ENCODE assay signal across 11 mouse cellular contexts in the genomic region with DNA sequence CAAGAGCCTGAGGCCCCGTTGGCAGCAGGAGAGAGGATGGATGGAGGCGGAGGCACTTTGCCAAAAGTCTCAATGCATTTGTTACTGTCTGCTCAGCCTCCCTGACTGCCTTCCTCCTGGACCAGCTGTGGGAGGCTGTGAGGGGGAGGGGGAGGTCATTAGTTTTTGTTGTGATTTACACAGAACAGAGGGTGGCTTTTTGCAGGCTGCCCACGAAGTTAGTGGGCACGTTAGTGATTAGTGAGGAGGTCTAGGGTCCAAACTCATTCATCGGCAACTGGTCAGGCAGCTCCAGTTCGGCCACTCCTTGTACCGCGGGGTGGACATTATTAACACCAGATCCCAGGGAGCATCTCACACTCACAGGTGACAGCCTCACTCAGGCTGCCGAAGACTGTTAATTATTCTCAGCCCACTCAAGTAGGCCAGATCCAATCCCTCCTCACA. TPM values are rescaled to one million over a fixed set of nuclear protein-coding genes. Genes with fewer than 3 reads are reported as not detected.
DNase-seq lines count a peak whose midpoint lies in the region; TF ChIP-seq lines count a peak whose summit lies in the region.
"Had no signal": no experiment of that assay in that cellular context is flagged by ENCODE, and none has a peak within 500 bp of the region (broad histone marks: within the 10 kb centered on the region; RNA-seq: fewer than 3 reads in every experiment).

No protein-coding gene starts in this region.

- H3K4me1 ChIP-seq in kidney, adult 2 months (ENCODE audit: control insufficient read depth, insufficient read depth, low read length), result peaks cover 8% of the 10 kb centered on the region; the same call in 1 of the 2 replicates
- H3K4me1 ChIP-seq: intestine, embryonic 15.5 days had no signal

- WGBS in kidney, adult 2 months, result 25% methylated on average over 9 of the region's 9 CpGs

- H3K4me3 ChIP-seq in kidney, adult 2 months (ENCODE audit: insufficient read depth, low read depth, low read length), result no peak overlapping the region
- H3K4me3 ChIP-seq: intestine, embryonic 15.5 days had no signal

- no peaks in the 10 kb centered on the region for H3K27me3 ChIP-seq in kidney, adult 2 months (replicated peaks; ENCODE audit: control insufficient read depth, insufficient read depth, low read length)
- H3K27me3 ChIP-seq: intestine, embryonic 15.5 days had no signal

- no peaks in the 10 kb centered on the region for H3K36me3 ChIP-seq in kidney, adult 2 months (ENCODE audit: control insufficient read depth, insufficient read depth, low read length)
- H3K36me3 ChIP-seq: intestine, embryonic 15.5 days had no signal

- DNase-seq in heart, adult 11 months, result peak; percentile 61
- no peak for DNase-seq in heart, adult 18-20 months
- peak; percentile 13 for DNase-seq in right cerebral cortex, adult 18-20 months
- DNase-seq in right cerebral cortex, postnatal 25 days, result no peak
- DNase-seq in kidney, adult 2 months, result peak; percentile 47
- DNase-seq in retina, postnatal 1 day, result peak; percentile 28
- DNase-seq in heart, adult 8-10 months (ENCODE audit: low spot score), result no peak
- DNase-seq in urinary bladder, adult 2 months (ENCODE audit: low spot score), result no peak
- DNase-seq: cerebellum, adult 18-20 months had no signal

- TF ChIP-seq CTCF in kidney, adult 2 months (conservative IDR thresholded peaks at IDR 0.05; ENCODE audit: insufficient read depth, insufficient read length, low read depth, low read length), result no peak

- H3K27ac ChIP-seq in kidney, adult 2 months (ENCODE audit: insufficient read depth, low read depth, low read length), result peak overlapping the region; percentile 24; the same call in 1 of the 2 replicates
- H3K27ac ChIP-seq: intestine, embryonic 15.5 days had no signal

- TF ChIP-seq POLR2A in kidney, adult 2 months (IDR thresholded peaks at IDR 0.05; ENCODE audit: low read depth, low read length), result no peak

RNA-seq across cellular contexts. Expression of a gene that starts 4.9 kb away (rescaled TPM):
- total RNA-seq in heart, adult 18-20 months (2021), result not detected
- polyA plus RNA-seq in kidney, adult 2 months (2012; rRNA removed), result 190 and 199 TPM in 2 replicates
- not detected for total RNA-seq in heart, adult 8-10 months (2022)
- 0.04 TPM in 1 of 2 replicates, not detected in the other for polyA plus RNA-seq in urinary bladder, adult 2 months (2012; rRNA removed)
- total RNA-seq: megakaryocyte-erythroid progenitor cell, adult 5-6 weeks had no signal
- polyA plus RNA-seq: intestine, embryonic 15.5 days had no signal

Comparison
In these comparisons a context has a peak if more than half of its experiments do, and no peak if none do; other contexts are left out.
1. DNase-seq: peak in heart, adult 11 months (single experiment), right cerebral cortex, adult 18-20 months (single experiment), kidney, adult 2 months (single experiment) and retina, postnatal 1 day (single experiment); none in heart, adult 18-20 months (0 of 2), right cerebral cortex, postnatal 25 days (single experiment), heart, adult 8-10 months (single experiment) and urinary bladder, adult 2 months (single experiment).